Mouse (Mus musculus) ES-CJ7 (cell line): ENCODE measurements around the gene Fibin.

Experiments
- DNase-seq: peaks from one replicate; pipeline ENCODE4 v3.0.0; 2011; ENCODE audit warnings: low read depth, low spot score

Fibin gene

GRCm38 (mm10) chr2:110314074-110314473, 48.9 kb downstream of the Fibin start:
- no peak for DNase-seq

GRCm38 (mm10) chr2:110313305-110313824, 49.6 kb downstream of the Fibin start:
- no peak for DNase-seq
